Mouse (Mus musculus) midbrain, embryonic 12.5 days (tissue): ENCODE results near the gene P3h3. TPM values are rescaled to one million over a fixed set of nuclear protein-coding genes. Genes with fewer than 3 reads are reported as not detected.

Experiments used
- ATAC-seq: fragments of 200-750 bp; cut with Nextera tagmentation; 2 replicates; pipeline ENCODE4 v1.8.0; 2017; ENCODE audit warnings: low read depth, moderate TSS enrichment, moderate library complexity; ENCODE audit not compliant: low FRiP score
- H3K27ac ChIP-seq: fragments of 300-500 bp; sonication (generic); replicated peaks from 2 replicates; pipeline ENCODE4 v1.5.1; 2016; ENCODE audit warnings: mild to moderate bottlenecking
- H3K27me3 ChIP-seq: fragments of 300-500 bp; sonication (generic); 2 replicates; pipeline ENCODE4 v1.6.1; 2016; ENCODE audit warnings: mild to moderate bottlenecking
- H3K36me3 ChIP-seq: fragments of 300-500 bp; sonication (generic); 2 replicates; pipeline ENCODE4 v1.6.1; 2016
- H3K4me1 ChIP-seq: fragments of 300-500 bp; sonication (generic); 2 replicates; pipeline ENCODE4 v1.6.1; 2016
- H3K4me2 ChIP-seq: fragments of 300-500 bp; sonication (generic); replicated peaks from 2 replicates; pipeline ENCODE4 v1.6.1; 2016; ENCODE audit warnings: mild to moderate bottlenecking, moderate library complexity
- H3K4me3 ChIP-seq: fragments of 300-500 bp; sonication (generic); 2 replicates; pipeline ENCODE4 v1.5.1; 2016; ENCODE audit warnings: mild to moderate bottlenecking
- H3K9ac ChIP-seq: fragments of 300-500 bp; sonication (generic); replicated peaks from 2 replicates; pipeline ENCODE4 v1.6.1; 2016; ENCODE audit warnings: mild to moderate bottlenecking, moderate library complexity
- H3K9me3 ChIP-seq: fragments of 300-500 bp; sonication (generic); 2 replicates; pipeline ENCODE4 v1.6.1; 2016; ENCODE audit warnings: mild to moderate bottlenecking
- WGBS: fragments of 180-500 bp; shearing (Covaris S2); methylation state at CpG from one replicate; pipeline ENCODE4 v1.1.7; 2016; 5-methylcytosine and 5-hydroxymethylcytosine counted together
- polyA plus RNA-seq: library from polyadenylated mRNA; unstranded; fragments of >200 nt; fragmentation: Nextera tagmentation; extraction: Ambion mirVana; gene quantifications from 2 replicates; pipeline ENCODE4 v1.2.1, GENCODE M21; 2016

The P3h3 gene
- polyA plus RNA-seq, 1 experiment from 2014 or later = 21.4 TPM

DNA sequence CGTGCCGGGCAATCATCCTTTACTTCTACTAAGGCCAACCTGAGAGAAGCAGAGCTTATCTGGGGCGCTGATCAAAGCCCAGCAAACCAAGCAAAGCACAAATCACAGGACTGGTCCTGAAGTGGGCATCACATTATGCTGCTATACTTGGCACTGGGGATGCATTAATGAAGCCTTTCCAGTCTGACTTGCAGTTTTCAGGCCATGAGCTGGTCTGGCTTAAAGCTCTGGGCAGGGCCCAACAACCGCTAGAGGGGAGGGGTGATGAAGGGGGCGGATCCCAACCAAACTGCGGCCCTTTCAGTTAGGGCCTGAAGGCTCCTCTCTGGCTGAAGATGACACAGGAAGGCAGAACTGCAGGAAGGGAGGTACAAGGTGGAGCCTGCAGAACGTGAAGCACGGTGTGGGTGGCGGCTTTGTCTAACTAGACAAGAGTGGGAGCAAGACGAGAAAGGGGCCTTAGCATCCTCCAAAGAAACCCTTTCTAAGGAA is 29.4 kb downstream of the P3h3 start:
- H3K27me3 ChIP-seq = no peaks in the 10 kb centered on the region
- no peaks in the 10 kb centered on the region for H3K9me3 ChIP-seq
- ATAC-seq = no peak
- peak overlapping the region; percentile 92 for H3K4me2 ChIP-seq
- H3K4me1 ChIP-seq = peaks cover 28% of the 10 kb centered on the region
- H3K9ac ChIP-seq = peak overlapping the region; percentile 74
- 24% methylated on average over 10 of the region's 10 CpGs for WGBS
- H3K36me3 ChIP-seq = peaks cover 54% of the 10 kb centered on the region
- peak overlapping the region; percentile 60 for H3K27ac ChIP-seq
- H3K4me3 ChIP-seq = peak overlapping the region; percentile 66

DNA sequence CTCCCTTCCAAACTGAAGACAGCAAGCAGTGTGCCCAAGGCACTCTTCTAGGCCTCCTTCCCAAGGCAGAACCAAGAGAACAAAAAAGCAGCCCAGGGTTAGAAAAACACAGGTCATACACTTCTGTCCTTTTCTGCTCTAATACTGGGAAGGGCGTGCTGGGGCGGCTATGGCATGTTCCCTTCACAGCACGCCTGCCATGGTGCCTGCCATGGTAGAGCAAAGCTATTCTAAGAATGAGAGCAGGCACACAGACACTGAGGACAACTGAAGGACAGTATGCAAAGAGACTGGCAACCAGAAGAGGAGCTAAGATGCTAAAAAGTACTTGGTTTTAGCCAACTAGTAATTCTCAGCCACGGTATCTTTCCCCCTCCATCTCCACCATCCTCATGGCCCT is 35.5 kb downstream of the P3h3 start:
- H3K9me3 ChIP-seq = no peaks in the 10 kb centered on the region
- H3K4me3 ChIP-seq = no peak overlapping the region
- no peak overlapping the region for H3K27ac ChIP-seq
- ATAC-seq = no peak
- no peak overlapping the region for H3K4me2 ChIP-seq
- H3K27me3 ChIP-seq = no peaks in the 10 kb centered on the region
- peaks cover 95% of the 10 kb centered on the region for H3K36me3 ChIP-seq
- WGBS = 97% methylated on average over 4 of the region's 4 CpGs
- no peaks in the 10 kb centered on the region for H3K4me1 ChIP-seq
- H3K9ac ChIP-seq = no peak overlapping the region

DNA sequence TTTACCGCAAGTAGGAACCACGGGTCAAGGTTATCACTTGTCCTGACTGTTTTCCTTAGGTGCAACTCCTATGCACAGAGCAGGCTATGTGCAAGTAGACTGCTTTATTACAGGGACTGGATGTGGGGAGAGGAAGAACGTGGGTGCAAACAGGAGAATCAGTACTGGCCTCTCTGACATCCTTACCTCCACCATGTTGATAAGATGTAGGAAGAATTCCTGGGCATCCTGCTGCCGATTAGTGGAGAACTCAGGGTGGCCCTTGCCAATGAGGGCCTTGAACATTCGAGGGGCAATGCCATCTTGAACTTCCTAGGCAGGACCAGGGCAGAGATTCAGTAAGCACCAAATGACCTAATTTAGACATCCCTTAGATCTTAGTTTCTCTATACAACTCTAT is 36.7 kb downstream of the P3h3 start:
- no peak overlapping the region for H3K9ac ChIP-seq
- WGBS = 94% methylated on average over 5 of the region's 5 CpGs
- no peak overlapping the region for H3K4me2 ChIP-seq
- no peaks in the 10 kb centered on the region for H3K27me3 ChIP-seq
- H3K27ac ChIP-seq = no peak overlapping the region
- no peaks in the 10 kb centered on the region for H3K4me1 ChIP-seq
- H3K36me3 ChIP-seq = peaks cover 100% of the 10 kb centered on the region
- H3K4me3 ChIP-seq = no peak overlapping the region
- no peaks in the 10 kb centered on the region for H3K9me3 ChIP-seq
- no peak for ATAC-seq

DNA sequence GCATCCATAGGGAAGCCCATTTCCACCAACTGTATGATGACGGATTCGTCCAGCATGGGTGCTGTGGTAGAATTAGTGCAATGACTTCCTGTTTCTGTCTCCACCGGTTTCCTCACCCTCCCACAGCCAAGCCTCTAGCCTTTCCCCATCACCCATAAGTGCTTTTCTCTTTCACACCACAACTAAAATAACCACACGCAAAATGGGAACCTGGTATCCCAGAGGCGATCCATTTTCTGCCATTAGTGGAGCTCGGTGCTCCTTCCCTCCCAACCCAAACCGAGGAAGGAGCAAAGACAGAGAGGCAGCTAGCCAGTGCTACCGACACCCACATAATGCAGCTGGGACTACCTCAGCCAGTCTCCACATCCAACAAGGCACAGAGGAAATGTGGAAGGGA is 39.6 kb downstream of the P3h3 start:
- 97% methylated on average over 8 of the region's 8 CpGs for WGBS
- peaks cover 71% of the 10 kb centered on the region for H3K36me3 ChIP-seq

DNA sequence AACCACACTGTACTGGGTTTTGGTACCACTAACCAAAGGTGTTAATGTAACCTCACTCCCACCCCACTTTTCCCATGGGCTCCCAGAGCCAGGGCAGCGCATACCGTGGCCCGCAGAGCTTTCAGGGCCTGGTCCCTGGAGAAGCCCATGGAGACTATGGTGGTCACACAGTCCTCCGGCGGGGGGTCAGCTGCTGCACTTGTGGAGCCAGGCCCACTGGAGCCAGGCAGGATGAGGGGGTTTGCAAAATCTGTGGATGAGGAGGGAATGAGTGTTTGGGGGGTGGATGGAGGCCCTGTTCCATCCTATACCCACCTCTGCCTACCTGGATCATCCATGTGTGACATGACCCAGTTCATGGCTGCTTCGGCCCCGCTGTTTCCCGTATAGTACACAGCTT is 40.0 kb downstream of the P3h3 start:
- Histone ChIP-seq H3K9me3 (no peaks in the 10 kb centered on the region), H3K36me3 (peaks cover 67% of the 10 kb centered on the region), H3K4me2 (no peak overlapping the region), H3K27ac (no peak overlapping the region), H3K4me1 (peaks cover 23% of the 10 kb centered on the region), H3K27me3 (no peaks in the 10 kb centered on the region), H3K4me3 (no peak overlapping the region), H3K9ac (no peak overlapping the region)
- WGBS = 93% methylated on average over 8 of the region's 8 CpGs
- no peak for ATAC-seq

More for the DNA sequence above, 39.6 kb downstream of the P3h3 start:
- Histone ChIP-seq H3K4me1 (peaks cover 19% of the 10 kb centered on the region), H3K4me2 (no peak overlapping the region), H3K27me3 (no peaks in the 10 kb centered on the region), H3K4me3 (no peak overlapping the region), H3K9me3 (no peaks in the 10 kb centered on the region), H3K9ac (0 out of 2 replicates have a peak overlapping the region, but pooled peaks have one; percentile 1), H3K27ac (no peak overlapping the region)
- no peak for ATAC-seq

DNA sequence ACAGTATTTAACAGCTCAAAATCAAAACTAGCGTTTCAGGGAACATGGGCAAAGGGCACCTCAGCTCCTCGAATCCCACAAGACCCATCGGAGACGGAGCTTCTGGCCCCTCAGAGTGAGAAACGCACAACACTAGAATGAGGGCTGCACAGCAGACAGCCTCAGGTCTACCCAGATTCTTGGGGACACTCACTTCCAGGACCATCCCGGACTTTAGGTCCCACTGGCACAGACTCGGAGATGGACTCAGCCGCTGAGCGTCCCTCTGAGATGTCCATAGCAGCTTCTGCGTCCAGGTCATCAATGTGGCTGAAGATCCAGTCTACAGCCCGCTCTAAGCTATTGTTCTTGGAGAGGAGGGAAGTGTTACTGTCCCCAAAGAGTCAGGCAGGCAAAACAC is 40.4 kb downstream of the P3h3 start:
- Histone ChIP-seq H3K36me3 (peaks cover 66% of the 10 kb centered on the region), H3K27ac (no peak overlapping the region), H3K27me3 (no peaks in the 10 kb centered on the region), H3K4me3 (no peak overlapping the region), H3K4me2 (no peak overlapping the region), H3K9ac (no peak overlapping the region), H3K9me3 (no peaks in the 10 kb centered on the region), H3K4me1 (peaks cover 28% of the 10 kb centered on the region)
- WGBS = 96% methylated on average over 11 of the region's 11 CpGs
- ATAC-seq = no peak

DNA sequence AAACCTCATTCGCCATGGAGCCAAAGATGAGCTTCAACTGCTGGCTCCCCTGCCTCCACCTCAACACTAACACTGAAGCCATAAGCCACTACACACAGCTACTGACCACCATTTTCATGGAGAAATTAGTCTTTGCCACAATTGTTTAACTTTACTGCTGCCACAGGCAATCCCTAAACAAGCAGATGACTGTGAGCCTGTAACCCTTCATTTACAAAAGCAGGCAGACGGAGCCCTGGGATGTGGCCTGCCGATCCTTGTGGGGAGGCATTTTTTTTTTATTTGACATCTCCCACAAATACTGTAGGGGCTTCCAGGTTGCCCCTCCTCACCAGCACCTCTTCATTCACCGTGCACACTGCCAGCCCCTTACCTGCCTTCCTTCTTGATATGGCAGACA is 40.9 kb downstream of the P3h3 start:
- H3K27ac ChIP-seq = no peak overlapping the region
- no peak overlapping the region for H3K4me2 ChIP-seq
- no peak overlapping the region for H3K4me3 ChIP-seq
- ATAC-seq = no peak
- H3K9me3 ChIP-seq = no peaks in the 10 kb centered on the region
- no peak overlapping the region for H3K9ac ChIP-seq
- 92% methylated on average over 4 of the region's 4 CpGs for WGBS
- peaks cover 66% of the 10 kb centered on the region for H3K36me3 ChIP-seq
- no peaks in the 10 kb centered on the region for H3K27me3 ChIP-seq
- H3K4me1 ChIP-seq = peaks cover 29% of the 10 kb centered on the region

DNA sequence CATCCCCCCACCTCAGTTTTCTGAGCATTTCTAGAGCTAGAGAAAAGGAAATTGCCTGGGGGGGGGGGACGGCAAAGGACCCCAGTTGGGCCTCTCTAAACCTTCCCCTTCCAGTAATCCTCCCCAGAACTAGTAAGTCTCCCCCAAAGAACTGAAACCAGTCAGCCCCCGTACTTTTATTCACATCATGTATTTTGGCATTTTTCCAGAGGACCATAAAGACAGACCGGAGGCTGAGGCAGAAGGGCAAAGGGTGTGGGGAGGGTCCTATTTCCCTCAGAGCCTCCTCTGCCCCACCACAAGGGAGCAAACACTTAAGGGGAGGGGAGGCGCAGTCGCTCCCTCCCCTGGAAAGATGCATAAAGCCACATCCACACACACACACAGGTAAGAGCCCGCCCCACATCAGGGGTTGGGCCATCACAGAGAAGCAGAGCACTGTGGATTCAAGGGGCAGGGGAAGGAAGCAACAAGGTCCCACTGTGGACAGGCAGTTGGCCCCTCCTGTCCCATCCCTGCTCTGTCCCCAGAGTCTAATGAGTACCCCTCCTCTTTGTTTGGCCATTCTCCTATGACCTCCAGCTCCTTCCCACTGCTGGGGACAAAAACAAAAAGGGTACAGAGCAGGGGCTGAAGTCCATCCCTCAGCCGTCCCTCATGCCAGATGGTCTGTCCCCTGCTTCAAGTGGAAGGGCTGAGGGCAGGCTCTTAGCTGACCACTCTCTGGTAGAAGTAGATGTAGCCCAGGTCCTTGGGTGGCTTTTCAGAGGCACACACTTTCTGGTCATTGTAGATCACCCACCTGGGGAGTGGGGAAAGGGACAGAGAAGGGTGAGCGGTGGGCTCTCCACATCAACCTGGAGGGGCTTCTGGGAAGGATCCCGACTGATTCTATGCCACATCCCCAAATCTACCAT is 42.4 kb downstream of the P3h3 start:
- peaks cover 64% of the 10 kb centered on the region for H3K36me3 ChIP-seq
- H3K9me3 ChIP-seq = no peaks in the 10 kb centered on the region
- ATAC-seq = no peak
- no peak overlapping the region; the same call in 1 of the 2 replicates for H3K27ac ChIP-seq
- no peak overlapping the region for H3K9ac ChIP-seq
- 67% methylated on average over 9 of the region's 9 CpGs for WGBS
- peaks cover 32% of the 10 kb centered on the region for H3K4me1 ChIP-seq
- 0 out of 2 replicates have a peak overlapping the region, but pooled peaks have one; percentile 88 for H3K4me2 ChIP-seq
- H3K27me3 ChIP-seq = no peaks in the 10 kb centered on the region
- H3K4me3 ChIP-seq = no peak overlapping the region

DNA sequence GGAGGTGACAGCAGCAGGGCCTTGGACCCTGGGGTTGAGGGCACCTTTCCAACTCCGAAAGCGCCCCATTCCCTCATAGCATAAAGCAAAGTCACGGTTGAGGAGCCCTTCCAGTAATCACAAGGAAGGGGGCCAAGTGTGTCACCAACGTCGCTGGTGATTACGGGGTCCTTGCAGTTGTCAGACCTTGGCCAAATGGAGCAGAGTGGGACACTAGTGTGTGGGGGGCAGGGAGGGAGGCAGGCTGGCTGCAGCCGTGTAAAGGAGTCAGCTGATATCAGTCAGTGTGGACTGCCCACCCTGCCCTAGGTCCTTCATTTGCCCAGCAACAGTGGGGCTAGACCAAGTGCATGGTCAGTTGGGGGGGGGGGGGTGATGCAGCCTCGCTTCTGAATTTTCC is 43.1 kb downstream of the P3h3 start:
- Histone ChIP-seq H3K27me3 (no peaks in the 10 kb centered on the region), H3K27ac (peak overlapping the region; percentile 86), H3K4me1 (peaks cover 38% of the 10 kb centered on the region), H3K4me3 (peak overlapping the region; percentile 75), H3K4me2 (peak overlapping the region; percentile 88), H3K36me3 (peaks cover 58% of the 10 kb centered on the region), H3K9ac (no peak overlapping the region), H3K9me3 (no peaks in the 10 kb centered on the region)
- 43% methylated on average over 8 of the region's 8 CpGs for WGBS
- ATAC-seq = peak; percentile 47

DNA sequence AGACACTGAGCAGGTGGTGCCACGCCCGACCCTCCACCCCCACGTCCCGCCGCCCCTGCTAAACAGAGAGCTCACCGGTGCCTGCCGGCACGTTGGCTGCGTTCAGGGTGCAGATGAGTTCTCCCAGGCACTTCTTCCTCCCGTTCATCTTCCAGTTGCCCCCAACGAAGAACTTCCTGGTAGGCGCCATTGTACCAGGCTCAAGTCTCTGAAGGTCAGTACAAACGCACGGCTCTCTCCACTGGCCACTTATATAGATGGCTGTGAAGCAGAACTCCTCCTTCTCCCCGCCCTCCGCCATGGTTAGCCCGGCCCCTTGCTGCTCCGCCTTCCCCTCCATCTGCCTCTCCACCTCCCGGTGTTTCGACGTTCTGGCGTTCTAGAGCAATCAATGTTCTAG is 43.6 kb downstream of the P3h3 start, which contains the start of gene Tpi1:
Tpi1 (minus strand) TSS at position 364 of the 400 bp plus-strand sequence.
- Histone ChIP-seq H3K27me3 (no peaks in the 10 kb centered on the region), H3K4me1 (peaks cover 43% of the 10 kb centered on the region), H3K27ac (peak within 1 kb of the TSS; percentile 86), H3K4me3 (peak within 1 kb of the TSS; percentile 75), H3K9ac (peak within 1 kb of the TSS; percentile 86), H3K4me2 (peak within 1 kb of the TSS; percentile 88), H3K9me3 (no peaks in the 10 kb centered on the region), H3K36me3 (peaks cover 53% of the 10 kb centered on the region)
- peak; percentile 77 for ATAC-seq
- 0% methylated on average over 22 of the region's 22 CpGs for WGBS

DNA sequence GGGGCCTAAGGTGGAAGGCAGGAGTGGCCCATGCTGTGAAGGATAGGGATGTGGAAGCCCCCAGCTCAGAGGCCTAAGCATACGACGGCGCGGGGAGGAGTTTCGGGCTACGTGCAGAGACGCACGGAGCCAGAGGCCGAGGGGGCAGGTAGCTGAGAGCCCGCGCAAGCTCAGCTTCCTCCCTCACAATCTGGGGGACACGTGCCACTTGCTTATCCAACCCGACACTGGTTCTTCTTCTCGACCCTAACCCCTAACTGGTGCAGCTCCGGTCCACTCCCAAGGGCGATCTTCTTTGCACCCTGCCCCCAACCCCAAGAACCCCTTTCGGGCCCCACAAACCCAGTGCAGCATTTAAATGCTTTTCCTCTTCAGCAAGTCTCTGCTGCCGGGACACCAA is 44.1 kb downstream of the P3h3 start:
- peak; percentile 69 for ATAC-seq
- Histone ChIP-seq H3K4me2 (peak overlapping the region; percentile 88), H3K27ac (peak overlapping the region; percentile 86), H3K9me3 (no peaks in the 10 kb centered on the region), H3K9ac (peak overlapping the region; percentile 86), H3K4me3 (peak overlapping the region; percentile 75), H3K27me3 (no peaks in the 10 kb centered on the region), H3K4me1 (peaks cover 48% of the 10 kb centered on the region), H3K36me3 (peaks cover 48% of the 10 kb centered on the region)
- under 1% methylated on average over 18 of the region's 18 CpGs for WGBS

DNA sequence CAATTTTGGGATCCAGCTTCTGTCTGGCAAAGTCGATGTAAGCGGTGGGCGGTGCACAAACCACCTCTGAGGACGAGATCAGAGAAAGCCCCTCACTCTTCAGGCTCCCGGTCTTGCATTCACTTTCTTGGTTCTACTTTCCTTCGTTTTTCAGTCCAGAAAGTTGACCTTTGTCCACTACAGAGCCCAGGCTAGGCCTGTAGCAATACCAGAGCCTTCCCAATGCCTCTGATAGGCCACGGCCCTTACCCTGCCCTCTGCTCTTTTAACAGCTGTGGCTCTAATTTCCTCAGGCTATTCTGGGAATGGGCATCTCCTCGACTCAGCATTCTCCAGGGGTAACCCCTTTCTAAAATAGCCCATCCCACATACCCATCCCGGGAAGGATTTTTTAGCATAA is 44.7 kb downstream of the P3h3 start:
- H3K9ac ChIP-seq = peak overlapping the region; percentile 86
- peak overlapping the region; percentile 88 for H3K4me2 ChIP-seq
- no peak for ATAC-seq
- 15% methylated on average over 9 of the region's 9 CpGs for WGBS
- peaks cover 42% of the 10 kb centered on the region for H3K36me3 ChIP-seq
- no peaks in the 10 kb centered on the region for H3K27me3 ChIP-seq
- peak overlapping the region; percentile 86 for H3K27ac ChIP-seq
- H3K4me3 ChIP-seq = peak overlapping the region; percentile 75
- H3K4me1 ChIP-seq = peaks cover 53% of the 10 kb centered on the region
- H3K9me3 ChIP-seq = no peaks in the 10 kb centered on the region
